Mouse (Mus musculus): Measurements from ENCODE around the gene Optn.

DNA sequence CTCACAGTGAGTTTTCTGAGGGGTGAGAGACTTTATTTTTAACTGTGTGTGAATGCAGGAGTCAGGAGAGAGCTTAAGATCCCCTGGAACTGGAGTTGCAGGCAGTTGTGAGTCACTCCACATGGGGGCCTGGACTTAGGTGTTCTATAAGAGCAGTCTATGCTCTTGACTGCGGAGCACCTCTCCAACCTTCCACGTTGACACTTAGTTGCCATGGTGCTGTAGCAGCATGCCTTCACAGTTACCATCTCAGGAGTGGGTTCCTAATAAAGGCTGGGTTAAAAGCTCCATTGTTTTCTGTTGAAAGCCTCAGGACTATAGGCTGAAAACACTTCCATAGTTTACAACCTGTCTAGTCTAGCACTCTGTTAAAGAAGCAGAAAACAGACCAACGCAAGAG lies 26.5 kb downstream of the Optn start:
- TF ChIP-seq CTCF (IDR thresholded peaks at IDR 0.05; ENCODE audit: low read depth, low read length) (no peak), GATA1 (IDR thresholded peaks at IDR 0.05; ENCODE audit: borderline replicate concordance, low read length) (no peak)

Measured in G1E (cell line).